Mouse (Mus musculus) cerebellum, postnatal 4 days (tissue): ENCODE measurements around the gene Mfsd13b.
"Not testable (repeated sequence)": the region's sequence is repeated elsewhere in the genome, so short reads cannot be mapped to it uniquely, and the experiment has no call there.

ENCODE experiments used
- DNase-seq, 2 experiments: peaks; one replicate each; pipeline ENCODE4 v3.0.0; 2022; ENCODE audit warnings: low spot score in 2 of 2, mixed read lengths in 1 of 2

The Mfsd13b gene

GRCm38 (mm10) chr7:120982968-120983367 lies 659 bp downstream of the Mfsd13b start:
- DNase-seq = no peak

GRCm38 (mm10) chr7:120991191-120991590 lies 8.9 kb downstream of the Mfsd13b start:
- DNase-seq = no peak

- no peak for DNase-seq
Observed at GRCm38 (mm10) chr7:120999021-120999530, 16.8 kb downstream of the Mfsd13b start.

- no peak for DNase-seq
Observed at GRCm38 (mm10) chr7:121000065-121000822, 17.9 kb downstream of the Mfsd13b start.

- no peak for DNase-seq
Observed at GRCm38 (mm10) chr7:121001879-121002278, 19.6 kb downstream of the Mfsd13b start.

- DNase-seq = no peak
Observed at GRCm38 (mm10) chr7:121002407-121002928, 20.2 kb downstream of the Mfsd13b start.

GRCm38 (mm10) chr7:121003793-121004418 lies 21.6 kb downstream of the Mfsd13b start:
- DNase-seq = no peak

- no peak for DNase-seq
Observed at GRCm38 (mm10) chr7:121011794-121012689, 29.7 kb downstream of the Mfsd13b start.

GRCm38 (mm10) chr7:121014486-121014885 lies 32.2 kb downstream of the Mfsd13b start:
- no peak for DNase-seq

- DNase-seq = no peak
Observed at GRCm38 (mm10) chr7:121018778-121019177, 36.5 kb downstream of the Mfsd13b start.

GRCm38 (mm10) chr7:121020277-121020676 lies 38.0 kb downstream of the Mfsd13b start:
- DNase-seq = no peak

- no peak for DNase-seq
Observed at GRCm38 (mm10) chr7:121025221-121026008, 43.1 kb downstream of the Mfsd13b start.

GRCm38 (mm10) chr7:121026300-121026699 lies 44.0 kb downstream of the Mfsd13b start:
- DNase-seq = no peak

- not testable (repeated sequence) for DNase-seq
Observed at GRCm38 (mm10) chr7:121029947-121030346, 47.6 kb downstream of the Mfsd13b start.

- peak; percentile 93 to 97 for DNase-seq
Observed at GRCm38 (mm10) chr7:121033856-121034652, 51.7 kb downstream of the Mfsd13b start, which contains the start of gene Mettl9. TSS of gene Mettl9 (plus strand) at chr7:121034445.

GRCm38 (mm10) chr7:121034701-121035141 lies 52.4 kb downstream of the Mfsd13b start:
- no peak for DNase-seq

GRCm38 (mm10) chr7:121035161-121035721 lies 52.9 kb downstream of the Mfsd13b start:
- no peak for DNase-seq

- DNase-seq = no peak
Observed at GRCm38 (mm10) chr7:121040595-121040994, 58.3 kb downstream of the Mfsd13b start.

GRCm38 (mm10) chr7:121041989-121042388 lies 59.7 kb downstream of the Mfsd13b start:
- no peak for DNase-seq

GRCm38 (mm10) chr7:121043004-121043403 lies 60.7 kb downstream of the Mfsd13b start:
- DNase-seq = no peak
